Mouse (Mus musculus): Measurements from ENCODE around the gene Rsph10b.

Rsph10b gene

DNA sequence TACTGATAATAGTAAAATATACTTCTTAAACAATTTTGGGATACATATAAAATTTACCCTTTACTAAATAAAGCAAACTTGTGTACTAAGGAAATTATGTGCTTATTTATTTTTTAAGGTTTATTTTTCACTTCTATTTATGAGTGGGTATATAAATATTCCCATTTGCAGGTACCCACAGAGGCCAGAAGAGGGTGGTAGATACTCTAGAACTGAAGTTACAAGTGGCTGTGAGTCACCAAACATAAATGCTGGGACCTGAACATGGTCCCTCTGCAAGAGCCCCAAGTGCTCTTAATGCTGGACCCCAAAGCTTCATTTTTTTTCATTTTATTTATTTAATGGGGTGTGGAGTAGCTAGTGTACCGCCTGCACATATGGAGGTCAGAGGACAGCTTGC, 1.0 kb downstream of the Rsph10b start:
- intact Hi-C loops (cut with DNase I), result loop anchor here (5.0 kb wide), 1 partner anchor 43 kb away; no protein-coding TSS in a partner anchor

DNA sequence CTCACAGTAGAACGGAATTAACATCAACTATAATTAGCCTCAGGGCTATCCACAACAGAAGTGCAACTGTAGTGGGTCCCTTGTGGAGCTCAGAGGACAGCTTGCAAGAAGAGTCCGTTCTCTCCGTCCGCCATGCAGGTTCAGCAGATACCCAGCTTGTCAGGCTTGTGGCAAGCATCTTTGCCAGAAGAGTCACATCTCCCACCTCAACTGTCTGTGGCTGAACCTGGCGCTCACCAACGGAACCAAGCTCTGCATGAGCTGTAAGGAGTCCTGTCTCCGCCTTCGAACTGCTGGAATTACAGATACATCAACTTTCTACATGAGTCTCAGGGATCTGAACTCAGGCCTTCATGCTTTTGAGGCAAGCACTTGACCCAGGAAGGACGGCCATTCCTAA, 3.3 kb downstream of the Rsph10b start:
- intact Hi-C loops (cut with DNase I), result no loop called here

DNA sequence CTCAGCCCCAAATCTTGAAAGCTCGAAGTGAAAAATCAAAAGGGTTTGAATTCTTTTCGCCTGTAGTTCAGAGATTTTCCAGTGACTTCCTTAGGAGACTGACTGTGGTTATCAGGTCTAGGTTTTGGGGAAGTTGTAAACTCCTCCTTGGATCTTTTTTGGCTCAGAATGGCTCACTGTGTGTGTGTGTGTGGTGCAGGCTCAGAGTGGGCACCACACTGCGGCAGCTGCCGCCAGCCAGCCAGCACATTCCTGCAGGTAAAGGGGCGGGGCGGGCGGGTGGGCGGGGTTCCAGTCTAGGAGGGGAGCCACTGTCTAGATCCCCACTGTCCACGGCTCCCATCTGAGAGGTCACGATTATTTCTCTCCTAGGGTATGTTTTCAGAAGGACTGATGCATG, 8.8 kb downstream of the Rsph10b start:
- intact Hi-C loops (cut with DNase I), result no loop called here

DNA sequence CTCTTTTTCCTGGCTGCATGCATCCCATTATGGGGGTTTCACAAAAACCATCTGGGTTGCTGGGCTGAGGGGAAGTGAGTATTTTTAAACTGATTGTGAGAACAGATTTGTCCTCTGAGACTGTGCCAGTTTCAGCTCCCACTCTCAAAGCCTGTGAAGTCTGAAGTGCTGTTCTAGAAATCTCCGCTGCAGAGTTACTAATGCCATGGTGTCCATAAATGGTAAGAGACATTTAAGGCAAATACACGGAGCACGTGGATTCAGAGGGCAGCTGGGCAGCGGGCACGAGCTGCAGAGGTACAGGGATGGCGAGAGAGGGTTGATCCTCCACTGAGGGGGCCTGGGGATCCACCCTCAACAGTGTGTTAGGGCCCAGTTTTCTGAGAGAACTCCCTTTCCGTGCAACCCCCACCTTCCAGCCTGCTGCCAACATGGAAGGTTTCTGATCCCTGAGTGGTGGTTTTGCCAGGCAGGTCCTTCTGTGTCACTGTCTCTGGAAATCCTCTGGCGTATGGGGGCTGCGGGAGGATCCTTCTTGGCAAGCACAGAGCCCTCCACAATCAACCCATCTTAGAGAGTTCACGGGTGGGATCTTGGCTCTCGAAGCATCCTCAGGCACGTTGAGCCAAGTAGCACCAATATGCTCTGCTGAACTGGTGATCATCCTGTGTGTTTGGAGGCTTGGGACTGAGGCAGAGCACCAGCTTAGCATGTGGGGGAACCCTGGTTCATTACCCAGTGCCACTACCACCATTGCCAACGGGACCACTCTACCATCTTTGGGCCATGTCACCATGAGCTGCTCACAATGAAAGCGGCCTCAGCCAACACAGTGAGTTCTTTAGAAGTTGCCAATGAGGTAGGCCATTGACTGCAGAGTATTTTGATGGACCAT, 10.6 kb downstream of the Rsph10b start:
- intact Hi-C loops (cut with DNase I), result no loop called here

DNA sequence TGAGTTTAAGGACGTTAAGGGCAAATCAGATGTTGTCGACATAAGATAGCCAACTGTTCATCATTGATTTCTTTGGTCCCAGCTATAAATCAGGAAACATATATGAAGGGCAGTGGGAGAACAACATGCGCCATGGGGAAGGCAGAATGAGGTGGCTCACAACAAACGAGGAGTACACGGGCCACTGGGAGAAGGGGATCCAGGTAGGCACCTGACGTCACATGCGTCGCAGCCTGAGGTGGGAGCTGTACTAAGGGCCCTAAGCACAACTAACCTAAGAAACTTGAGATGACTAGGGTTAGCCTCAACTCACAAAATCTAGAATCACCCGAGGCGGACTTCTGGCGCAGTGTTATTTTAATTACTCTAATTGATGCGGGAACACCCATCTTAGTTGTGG, 15.5 kb downstream of the Rsph10b start:
- intact Hi-C loops (cut with DNase I), result no loop called here

DNA sequence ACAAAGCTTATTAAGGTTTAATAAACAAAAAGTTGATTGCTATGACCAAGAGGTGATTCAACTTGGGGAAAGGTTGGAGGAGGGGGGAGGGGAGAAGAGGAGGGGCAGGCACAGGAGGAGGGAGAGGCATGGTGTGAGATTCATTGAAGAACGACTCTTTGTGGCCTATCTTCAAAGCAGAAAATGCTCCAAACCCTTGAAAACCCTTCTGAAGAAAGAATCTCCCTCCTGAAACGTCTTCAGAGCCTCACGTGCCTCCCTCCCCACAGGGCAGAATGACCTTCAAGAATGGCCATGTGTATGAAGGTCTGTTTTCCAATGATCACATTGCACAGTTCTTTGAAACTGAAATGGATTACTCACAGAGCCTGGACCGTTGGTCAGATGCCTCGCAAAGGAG, 17.2 kb downstream of the Rsph10b start:
- intact Hi-C loops (cut with DNase I), result no loop called here

DNA sequence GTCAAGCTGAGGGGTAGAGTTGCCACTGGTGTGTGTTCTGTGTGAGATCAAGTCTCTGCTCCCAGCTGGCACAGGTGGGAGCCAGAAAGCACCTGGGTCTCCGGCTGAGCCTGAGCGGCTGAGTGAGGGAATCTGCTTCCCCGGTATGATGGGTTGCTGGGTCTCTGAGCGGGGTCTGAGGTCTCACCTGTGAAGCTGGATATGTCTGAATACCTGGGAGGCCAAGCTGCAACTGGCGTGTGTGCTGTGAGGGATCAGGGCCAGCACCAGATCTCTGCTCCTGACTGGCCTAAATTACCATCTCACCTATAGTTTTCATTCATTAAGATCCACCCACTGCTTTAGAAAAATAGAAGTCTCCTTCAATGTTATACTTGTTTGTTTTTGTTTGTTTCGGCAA, 24.3 kb downstream of the Rsph10b start:
- intact Hi-C loops (cut with DNase I), result no loop called here

DNA sequence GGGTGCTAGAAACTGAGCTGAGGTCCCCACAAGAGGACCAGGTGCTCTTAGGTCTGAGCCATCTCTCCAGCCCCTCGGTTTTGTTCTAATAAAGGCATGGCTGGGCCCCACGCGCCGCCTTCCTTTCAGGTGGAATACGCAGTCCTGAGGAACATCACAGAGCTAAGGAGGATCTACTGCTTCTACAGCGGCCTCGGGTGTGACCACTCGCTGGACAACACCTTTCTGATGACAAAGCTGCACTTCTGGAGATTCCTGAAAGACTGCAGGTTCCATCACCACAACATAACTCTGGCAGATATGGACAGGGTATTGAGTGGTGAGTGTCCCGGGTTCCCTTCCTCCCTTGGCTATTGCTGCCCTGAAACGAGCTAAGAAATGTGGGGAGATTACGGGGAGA, 26.7 kb downstream of the Rsph10b start:
- intact Hi-C loops (cut with DNase I), result no loop called here

DNA sequence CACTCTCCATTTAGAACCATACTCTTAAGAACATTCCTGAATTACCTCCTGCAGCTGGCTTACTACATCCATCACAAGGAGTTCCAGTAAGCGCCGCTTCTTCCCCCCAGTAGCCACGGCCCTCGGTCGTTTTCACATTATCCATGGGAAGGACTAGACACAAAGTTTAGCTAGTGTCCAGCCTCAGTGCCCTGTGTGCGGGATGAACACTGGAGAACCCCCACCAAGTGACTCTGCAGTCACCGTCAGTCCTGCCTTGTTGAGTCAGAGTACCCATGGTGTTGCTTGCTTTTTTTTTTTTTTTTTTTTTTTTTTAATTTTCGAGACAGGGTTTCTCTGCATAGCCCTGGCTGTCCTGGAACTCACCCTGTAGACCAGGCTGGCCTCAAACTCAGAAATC, 28.3 kb downstream of the Rsph10b start:
- intact Hi-C loops (cut with DNase I), result no loop called here

DNA sequence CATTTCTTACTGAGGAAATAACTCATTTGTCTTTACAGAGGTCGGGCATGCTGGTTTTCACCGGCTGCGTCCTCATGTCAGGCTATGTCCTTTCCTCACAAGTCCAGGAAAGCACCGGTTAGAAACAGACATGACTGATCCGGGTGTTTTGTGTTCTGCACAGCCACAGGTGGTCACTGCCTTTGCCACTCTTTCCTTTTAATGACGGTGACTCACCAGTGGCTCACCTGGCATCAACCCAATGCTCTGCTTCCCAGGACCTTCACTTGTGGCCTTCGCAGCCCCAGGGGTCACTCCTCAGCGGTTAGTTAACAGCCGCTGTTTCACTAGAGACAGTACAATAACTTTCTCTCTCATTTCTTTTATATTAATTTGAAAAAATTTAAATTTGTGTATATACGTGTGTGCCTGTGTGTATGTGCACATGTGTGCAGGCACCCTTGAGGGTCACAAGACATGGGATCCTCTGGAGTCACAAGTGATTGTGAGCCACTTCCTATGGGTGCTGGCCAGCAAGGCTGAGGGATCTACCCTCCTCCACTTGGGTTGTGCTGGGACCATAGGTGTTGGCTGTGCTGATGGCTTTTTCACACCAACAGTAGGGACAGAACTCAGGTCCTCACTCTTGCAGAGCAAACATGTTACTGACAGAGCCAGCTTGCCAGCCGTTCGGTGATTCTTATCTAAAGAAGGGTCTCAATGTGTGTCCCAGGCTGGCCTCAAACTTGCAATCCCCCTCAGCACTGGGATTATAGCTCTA, 32.9 kb downstream of the Rsph10b start:
- intact Hi-C loops (cut with DNase I), result no loop called here

DNA sequence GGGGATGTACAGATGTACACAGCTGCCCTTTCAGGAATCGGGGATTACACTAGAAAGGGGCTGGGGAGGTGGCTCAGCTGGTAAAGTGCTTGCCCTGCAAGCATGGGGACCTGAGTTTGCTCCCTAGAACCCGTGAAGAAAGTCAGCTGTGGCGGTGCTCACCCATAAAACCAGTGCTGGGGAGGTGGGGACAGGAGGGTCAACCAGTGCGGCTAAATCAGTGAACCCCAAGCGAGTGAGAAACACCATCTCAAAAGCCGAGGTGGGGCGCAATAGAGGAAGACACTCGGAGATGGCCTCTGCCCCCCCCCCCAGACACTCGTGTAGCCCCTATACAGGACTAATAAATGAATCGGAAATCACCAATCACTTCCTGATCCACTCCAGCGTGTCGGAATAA, 33.8 kb downstream of the Rsph10b start:
- intact Hi-C loops (cut with DNase I), result no loop called here

DNA sequence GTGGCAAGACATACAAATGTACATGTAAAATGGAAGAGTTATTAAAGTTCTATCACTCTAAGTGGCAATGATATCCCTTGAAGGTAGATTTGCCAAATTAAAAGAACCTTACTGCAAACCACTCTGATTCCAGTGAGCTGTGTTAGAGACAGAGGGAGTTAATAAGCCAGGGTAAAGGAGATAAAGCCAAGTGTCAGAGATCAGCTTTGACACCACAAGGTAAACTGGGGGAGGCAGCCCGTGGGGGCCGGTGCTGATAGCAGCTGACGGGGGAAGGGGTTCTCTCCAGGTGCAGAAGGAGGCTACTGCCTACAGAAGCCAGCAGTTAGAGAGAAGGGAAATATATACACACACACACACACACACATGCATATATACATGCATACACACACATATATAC, 39.8 kb downstream of the Rsph10b start:
- intact Hi-C loops (cut with DNase I), result loop anchor here (10.0 kb wide), 1 partner anchor 238 kb away; the partner anchor contains the start of gene Usp42

DNA sequence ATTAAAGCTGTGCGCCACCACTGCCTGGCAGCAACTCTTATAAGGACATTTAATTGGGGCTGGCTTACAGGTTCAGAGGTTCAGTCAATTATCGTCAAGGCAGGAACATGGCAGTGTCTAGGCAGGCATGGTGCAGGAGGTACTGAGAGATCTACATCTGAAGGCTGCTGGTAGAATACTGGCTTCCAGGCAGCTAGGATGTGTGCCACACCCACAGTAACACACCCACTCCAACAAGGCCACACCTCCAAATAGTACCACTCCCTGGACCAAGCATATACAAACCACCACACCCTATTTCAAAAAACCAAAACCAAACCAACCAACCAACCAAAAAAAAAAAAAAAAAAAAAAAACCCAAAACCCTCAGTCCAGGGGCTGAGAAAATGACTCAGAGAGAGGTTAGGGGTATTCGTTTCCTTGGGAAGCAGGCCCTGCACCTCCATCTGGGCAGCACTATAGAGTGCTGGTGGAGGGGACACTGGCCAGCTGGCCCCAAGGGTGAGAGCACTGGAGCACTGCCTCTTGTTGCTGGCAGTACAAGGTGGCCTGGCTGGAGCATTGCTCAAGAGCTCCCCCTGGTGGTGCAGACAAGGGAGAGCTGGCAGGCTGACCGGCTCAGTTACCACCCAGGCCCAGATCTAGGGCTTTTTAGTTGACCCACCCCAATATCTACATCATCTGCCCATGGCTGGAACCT, 42.2 kb downstream of the Rsph10b start:
- intact Hi-C loops (cut with DNase I), result loop anchor here (5.0 to 10.0 kb wide), 2 partner anchors 43 to 240 kb away; partner anchors contain the start of genes Rsph10b and Usp42

DNA sequence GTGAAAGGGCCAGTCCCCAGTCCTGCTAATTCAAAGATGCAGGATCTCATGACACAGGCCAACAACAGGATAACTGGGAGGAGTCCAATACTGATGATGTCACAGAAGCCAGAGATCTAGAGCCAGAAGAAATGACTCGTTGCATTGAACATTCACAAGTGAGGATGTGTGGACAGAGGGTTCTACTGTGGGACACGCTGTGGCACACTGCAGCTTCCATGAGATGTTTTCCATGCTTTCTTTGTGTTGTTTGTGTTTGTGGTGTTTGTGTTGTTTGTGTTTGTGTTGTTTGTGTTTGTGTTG, 42.7 kb downstream of the Rsph10b start:
- intact Hi-C loops (cut with DNase I), result loop anchor here (5.0 to 10.0 kb wide), 2 partner anchors 43 to 241 kb away; partner anchors contain the start of genes Rsph10b and Usp42

DNA sequence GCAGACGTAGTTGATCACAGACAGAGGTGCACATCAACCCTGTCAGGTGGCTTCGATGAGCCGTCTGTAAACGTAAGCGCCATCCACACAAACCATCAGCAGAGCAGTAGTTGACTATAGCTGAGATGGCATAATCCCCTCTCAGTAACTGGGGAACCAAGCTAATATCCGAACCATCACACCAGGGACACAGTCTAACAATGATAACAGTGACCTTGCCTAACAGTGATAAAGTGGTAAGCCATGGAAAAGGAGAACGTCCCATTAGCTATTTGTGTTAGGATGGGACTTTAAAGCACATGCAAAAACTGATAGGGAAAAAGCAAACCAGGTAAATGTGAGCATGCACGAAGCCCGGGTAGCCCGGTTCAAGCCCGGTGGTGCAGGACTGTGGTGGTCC, 43.4 kb downstream of the Rsph10b start:
- intact Hi-C loops (cut with DNase I), result loop anchor here (5.0 to 10.0 kb wide), 2 partner anchors 44 to 241 kb away; partner anchors contain the start of genes Rsph10b and Usp42

DNA sequence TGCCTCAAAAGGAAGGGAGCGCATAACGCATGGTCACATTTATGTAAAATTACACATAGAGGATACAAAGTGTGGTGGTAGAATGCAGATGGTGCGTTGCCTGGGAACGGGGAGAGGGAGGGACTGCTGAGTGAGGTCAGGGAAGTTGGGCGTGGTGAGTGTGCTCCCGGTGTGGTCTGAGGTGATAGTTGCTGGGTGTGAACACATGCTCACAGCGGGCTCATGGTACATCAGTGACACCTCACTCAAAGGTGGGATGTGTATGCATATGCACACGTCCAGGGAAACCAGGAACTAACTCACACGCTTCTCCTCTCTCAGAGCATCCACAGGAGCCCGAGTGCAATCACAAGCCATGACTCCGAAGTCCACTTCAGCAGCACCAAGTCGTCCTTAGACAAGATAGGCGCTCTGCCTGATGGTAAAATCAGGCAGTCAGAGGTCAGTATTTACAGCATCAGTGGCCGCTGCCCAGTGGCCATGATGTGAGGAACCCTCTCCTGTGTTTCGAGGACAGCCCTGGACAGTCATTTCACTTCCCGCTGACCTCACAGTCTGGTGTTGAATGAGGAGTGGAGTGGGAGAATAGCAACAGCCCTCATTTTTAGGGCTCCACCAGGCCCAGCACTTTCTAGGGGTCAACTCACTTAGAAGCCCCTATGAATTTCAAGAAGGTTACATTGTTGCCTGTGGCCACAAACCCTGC, 44.0 kb downstream of the Rsph10b start:
- intact Hi-C loops (cut with DNase I), result loop anchor here (5.0 to 10.0 kb wide), 2 partner anchors 45 to 242 kb away; partner anchors contain the start of genes Rsph10b and Usp42

DNA sequence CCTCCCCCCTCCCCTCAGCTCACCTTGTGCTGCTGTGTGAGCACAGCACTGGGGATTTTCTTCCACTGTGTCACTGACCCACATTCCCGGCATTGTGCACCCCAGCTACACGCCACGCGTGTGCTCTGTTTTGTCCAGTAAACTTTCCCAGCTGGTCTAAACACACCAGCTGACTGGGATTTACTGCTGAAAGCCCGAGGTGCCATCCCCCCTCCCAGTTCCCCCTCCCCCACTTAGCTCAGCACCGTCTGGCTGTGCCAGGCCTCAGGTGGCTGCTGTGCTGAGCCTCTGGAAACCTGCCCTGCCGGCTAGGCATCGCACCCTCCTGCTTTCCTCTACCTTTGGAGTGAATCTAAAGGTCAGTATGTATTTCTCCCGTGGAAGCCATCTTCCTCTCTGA, 48.0 kb downstream of the Rsph10b start:
- intact Hi-C loops (cut with DNase I), result no loop called here

DNA sequence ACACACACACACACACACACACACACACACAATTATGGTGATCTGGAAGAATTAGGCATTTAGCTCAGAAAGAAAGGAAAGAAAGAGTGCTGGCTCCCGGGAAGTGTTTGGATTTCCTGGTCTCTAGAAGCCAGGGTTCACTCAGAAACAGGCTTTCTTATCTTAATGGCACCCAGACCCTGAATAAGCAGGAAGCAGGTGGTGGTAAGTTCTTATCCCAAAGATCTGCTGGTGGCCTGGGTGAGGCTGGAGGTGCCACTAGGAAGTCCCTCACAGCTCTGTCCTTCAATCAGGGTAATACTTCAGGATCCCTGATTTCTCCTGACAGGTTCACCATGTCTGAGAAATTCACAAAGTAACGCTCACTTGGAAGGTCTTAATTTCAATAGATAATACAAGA, 49.5 kb downstream of the Rsph10b start:
- intact Hi-C loops (cut with DNase I), result no loop called here

DNA sequence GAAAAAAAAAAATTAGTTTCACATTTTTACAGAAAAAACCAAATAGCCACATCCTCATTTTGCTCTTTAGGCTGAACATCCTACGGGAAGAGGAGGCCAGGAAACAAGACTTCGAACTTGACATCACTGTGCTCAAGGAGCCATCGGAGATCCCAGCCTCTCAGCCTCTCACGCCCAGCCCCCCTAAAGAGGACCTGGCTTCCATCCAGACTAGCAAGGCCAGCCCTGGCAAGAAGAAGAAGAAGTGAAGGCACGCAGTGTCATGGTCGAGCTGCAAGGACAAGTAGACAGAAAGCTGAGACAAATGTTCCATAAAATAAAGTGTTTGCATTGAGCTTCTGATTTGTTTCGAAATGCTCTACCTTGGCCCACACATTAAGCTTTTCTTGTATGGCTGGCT, 52.5 kb downstream of the Rsph10b start:
- intact Hi-C loops (cut with DNase I), result no loop called here

DNA sequence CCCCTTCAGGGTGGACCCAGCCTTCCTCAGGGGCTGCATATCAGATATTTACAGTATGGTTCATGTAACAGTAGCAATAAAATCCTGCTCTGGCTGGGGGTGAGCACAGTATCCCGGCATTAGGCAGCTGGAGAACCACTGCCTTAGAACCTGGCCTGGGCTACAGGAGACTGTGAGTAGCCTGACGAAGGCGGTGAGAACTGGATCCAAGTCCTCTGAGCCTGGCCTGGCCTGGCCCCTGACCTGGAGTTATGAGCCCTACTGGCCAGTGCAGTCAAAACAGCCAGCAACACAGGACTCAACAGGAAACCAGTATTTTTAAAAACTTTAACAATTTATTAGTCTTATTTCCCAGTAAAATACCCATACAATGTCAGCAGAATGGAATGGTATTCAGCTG, 54.8 kb downstream of the Rsph10b start:
- intact Hi-C loops (cut with DNase I), result no loop called here

DNA sequence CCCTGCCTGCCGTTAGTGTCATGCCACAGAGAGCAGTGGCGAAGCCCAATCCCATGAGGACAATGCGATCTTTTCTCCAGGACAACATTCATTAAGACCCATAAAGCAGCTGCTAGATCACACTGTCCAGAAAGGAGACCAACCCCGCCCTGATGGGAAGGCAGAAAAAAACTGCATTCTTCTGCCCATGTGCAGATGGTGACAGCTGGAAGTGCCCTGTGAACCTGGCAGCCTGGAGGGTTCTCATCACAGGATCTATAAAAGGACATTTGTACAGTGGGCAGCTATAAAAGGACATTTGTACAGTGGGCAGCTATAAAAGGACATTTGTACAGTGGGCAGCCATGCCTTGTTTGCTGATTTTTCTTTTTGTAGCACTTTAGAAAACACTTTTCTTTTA, 56.2 kb downstream of the Rsph10b start:
- intact Hi-C loops (cut with DNase I), result no loop called here
